Mouse (Mus musculus) G1E (cell line): Measurements from ENCODE around the gene Map7d1.

Experiments used
- CTCF ChIP-seq: IDR thresholded peaks from 2 replicates; pipeline ENCODE4 v1.5.1; 2012; ENCODE audit warnings: low read depth, low read length, inconsistent platforms, mixed read lengths
- POLR2AphosphoS5 ChIP-seq: IDR thresholded peaks from 2 replicates; pipeline ENCODE4 v1.6.1; 2012; ENCODE audit warnings: low read depth, low read length, inconsistent platforms; ENCODE audit not compliant: insufficient replicate concordance

- no peak for TF ChIP-seq CTCF
- TF ChIP-seq POLR2AphosphoS5, result no peak
Observed at GRCm38 (mm10) chr4:126301584-126302309, 45.6 kb upstream of the Map7d1 start.
